Mouse (Mus musculus) liver, postnatal 0 days (tissue): ENCODE data around the gene R3hdm2.

Experiments used
- CTCF ChIP-seq: sonication (generic); IDR thresholded peaks from 2 replicates; pipeline ENCODE4 v1.5.1; 2016; ENCODE audit warnings: antibody characterized with exemption, low read depth
- EP300 ChIP-seq: IDR thresholded peaks from 2 replicates; pipeline ENCODE4 v1.6.1; 2016; ENCODE audit warnings: antibody characterized with exemption, low read depth, mild to moderate bottlenecking

DNA sequence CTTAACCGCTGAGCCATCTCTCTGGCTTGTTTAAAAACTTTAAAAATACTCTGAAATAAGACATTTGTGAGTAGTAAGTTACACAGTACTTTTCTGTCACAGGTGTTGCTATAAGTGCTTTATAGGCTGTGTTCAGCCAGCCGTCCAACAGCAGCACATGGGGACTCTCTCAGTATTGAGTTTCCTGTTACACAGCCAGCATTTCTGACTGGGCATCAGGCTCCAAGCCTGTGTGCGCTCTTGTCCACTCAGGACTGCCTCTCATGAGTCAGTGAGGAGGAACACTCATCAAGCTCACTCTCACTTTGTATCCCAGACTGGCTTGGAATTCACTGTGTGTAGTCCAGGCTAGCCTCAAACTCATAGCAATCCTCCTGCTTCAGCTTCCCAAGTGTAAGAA lies 116.0 kb downstream of the R3hdm2 start:
- TF ChIP-seq CTCF (no peak), EP300 (no peak)
